Mouse (Mus musculus) megakaryocyte-erythroid progenitor cell, adult 5-6 weeks (primary cell): ENCODE data around the gene Ywhaq. TPM values are rescaled to one million over a fixed set of nuclear protein-coding genes. Genes with fewer than 3 reads are reported as not detected.

ENCODE experiments used
- ATAC-seq: replicated peaks from 2 replicates; pipeline ENCODE4 v1.8.0; 2016; ENCODE audit warnings: mild to moderate bottlenecking, inconsistent platforms; ENCODE audit not compliant: severe bottlenecking, poor library complexity, low FRiP score, low TSS enrichment
- total RNA-seq, 2 experiments: library from RNA; stranded (forward) in 1 of 2; stranded (reverse) in 1 of 2; fragments of 200-1000, 215-1000 nt in 1 of 2; fragments of >200 nt in 1 of 2; fragmentation: Nextera tagmentation in 1 of 2; gene quantifications; 2 replicates each; pipeline ENCODE4 v1.2.3; 2014 to 2017

Gene Ywhaq
- total RNA-seq (2014; fragmentation: Nextera tagmentation) (167 and 196 TPM in 2 replicates), total RNA-seq (2017) (182 and 215 TPM in 2 replicates)

DNA sequence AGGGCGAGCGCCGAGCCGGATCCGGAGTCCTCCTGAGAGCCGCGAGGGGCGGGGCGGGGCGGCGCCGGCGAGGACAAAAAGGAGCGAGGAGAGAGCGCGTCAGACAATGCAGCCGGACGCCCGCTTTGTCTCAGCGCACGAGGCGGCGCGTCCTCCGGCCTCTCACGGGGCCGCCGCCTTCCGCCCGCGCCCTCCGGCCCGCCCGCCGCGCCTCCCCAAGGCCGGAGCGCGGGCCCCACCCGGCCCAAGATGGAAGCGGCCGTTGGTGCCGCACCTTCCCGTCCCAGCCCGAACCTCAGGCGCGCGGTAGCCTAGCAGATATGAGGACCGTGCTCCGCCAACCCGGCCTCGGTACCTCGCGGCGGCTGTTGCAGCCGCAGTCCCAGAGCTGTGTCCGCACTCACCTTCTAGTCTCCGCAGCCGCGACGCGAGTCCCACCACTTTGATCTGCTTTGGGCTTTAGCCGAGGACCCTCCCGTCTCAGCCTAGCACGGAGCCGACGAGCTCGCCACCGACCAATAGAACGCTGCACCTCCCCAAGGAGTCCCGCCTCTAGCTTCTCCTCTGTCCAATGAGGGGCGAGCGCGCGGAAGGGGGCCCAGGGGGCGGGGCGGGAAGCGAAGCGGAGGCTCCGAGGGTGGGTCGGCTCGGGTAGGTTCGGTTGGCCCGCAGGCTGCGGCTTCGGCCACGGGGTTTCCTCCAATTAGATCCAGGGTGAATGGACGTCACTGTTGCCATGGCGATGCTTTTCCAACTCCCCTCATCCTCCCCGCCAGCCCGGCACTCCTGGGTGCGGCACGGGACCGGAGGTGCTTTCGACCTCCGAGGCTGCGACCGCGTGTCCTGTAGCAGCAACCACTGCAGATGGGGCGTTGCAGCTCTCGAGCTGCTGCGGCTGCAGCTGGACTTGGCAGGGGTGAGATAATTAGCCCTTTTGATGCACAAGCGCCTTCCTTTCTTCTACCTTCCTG, at the start of gene Ywhaq:
Gene Ywhaq (minus strand): TSS at position 538 of the 971 bp plus-strand sequence.
- ATAC-seq = peak; percentile 96

GRCm38 (mm10) chr12:21463448-21463891, 46.0 kb upstream of the Ywhaq start:
- ATAC-seq = no peak

- ATAC-seq = no peak
These were observed 45.2 kb upstream of the Ywhaq start for GRCm38 (mm10) chr12:21462658-21463057.

DNA sequence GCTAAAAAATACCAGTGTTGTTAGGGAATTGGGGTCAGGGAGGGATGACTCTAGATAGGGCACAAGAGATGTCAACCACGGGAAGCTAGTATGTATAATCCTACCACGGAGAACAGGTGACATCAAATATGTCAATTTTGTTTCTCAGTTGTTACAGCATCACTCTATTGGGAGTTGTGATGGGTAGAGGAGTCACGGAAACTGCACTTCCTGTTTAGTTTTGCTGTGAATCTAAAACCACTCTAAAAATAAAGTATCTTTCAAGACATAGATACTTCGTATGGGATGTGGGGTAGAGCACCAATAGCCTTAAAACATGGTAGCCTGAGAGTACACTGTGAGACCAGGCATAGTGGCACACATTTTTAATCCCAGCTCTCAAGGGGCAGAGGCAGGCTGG, 42.2 kb upstream of the Ywhaq start:
- no peak for ATAC-seq

DNA sequence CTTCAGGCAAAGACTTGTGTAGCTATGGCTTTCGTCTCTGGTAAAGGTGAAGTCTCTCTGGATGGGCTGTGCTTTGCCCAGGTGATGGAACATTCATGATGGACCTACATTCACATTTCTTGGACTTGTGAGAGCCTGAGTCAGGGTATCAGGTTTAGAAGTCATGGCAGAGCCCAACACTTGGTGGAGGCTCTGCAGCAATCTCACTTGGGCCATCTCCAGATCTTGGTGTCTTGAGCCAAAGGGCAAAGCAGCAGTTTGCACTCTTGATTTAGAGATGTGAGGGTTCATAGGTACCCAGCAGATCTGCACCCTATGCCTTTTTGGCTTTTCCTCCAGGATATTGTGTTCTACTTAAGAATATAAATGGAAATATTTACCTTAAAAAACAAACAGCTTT, 38.6 kb upstream of the Ywhaq start:
- no peak for ATAC-seq

GRCm38 (mm10) chr12:21451752-21452151, 34.3 kb upstream of the Ywhaq start:
- no peak for ATAC-seq

- ATAC-seq = no peak
These were observed 33.9 kb upstream of the Ywhaq start for GRCm38 (mm10) chr12:21451351-21451750.

DNA sequence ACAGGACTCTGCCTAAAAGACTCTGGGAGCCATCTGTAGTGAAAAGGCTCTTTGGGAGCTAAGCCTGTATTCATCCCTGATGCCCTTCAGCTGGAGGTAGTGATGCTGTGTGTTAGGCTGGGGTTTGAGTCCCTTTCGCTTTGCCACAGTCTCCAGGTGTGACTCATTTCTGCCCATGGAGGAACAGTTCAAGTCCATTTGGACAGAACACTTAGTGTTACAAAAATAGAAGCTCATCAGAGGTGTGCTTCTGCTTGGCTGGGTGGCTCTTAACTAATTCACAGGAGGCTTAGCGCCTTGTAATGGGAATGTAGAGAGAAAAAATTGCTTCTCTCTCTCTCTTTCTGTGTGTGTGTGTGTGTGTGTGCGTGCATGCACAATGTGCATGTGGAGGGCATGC, 26.3 kb upstream of the Ywhaq start:
- ATAC-seq = no peak

DNA sequence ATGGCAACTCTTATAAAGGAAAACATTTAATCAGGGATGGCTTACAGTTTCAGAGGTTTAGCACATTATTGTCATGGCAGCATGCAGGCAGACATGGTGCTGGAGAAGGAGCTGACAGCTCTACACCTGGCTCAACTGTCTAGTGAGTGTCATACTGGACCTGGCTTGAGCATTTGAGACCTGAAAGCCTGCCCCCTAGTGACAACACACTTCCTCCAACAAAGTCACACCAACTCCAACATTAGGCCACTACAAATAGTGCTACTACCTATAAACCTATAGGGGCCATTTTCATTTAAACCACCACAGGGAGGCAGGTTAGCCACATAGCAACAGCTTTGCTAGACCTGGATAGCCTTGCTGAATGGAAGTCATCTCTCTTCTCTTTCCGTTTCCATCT, 24.4 kb upstream of the Ywhaq start:
- no peak for ATAC-seq

GRCm38 (mm10) chr12:21439428-21439827, 22.0 kb upstream of the Ywhaq start:
- ATAC-seq = no peak

DNA sequence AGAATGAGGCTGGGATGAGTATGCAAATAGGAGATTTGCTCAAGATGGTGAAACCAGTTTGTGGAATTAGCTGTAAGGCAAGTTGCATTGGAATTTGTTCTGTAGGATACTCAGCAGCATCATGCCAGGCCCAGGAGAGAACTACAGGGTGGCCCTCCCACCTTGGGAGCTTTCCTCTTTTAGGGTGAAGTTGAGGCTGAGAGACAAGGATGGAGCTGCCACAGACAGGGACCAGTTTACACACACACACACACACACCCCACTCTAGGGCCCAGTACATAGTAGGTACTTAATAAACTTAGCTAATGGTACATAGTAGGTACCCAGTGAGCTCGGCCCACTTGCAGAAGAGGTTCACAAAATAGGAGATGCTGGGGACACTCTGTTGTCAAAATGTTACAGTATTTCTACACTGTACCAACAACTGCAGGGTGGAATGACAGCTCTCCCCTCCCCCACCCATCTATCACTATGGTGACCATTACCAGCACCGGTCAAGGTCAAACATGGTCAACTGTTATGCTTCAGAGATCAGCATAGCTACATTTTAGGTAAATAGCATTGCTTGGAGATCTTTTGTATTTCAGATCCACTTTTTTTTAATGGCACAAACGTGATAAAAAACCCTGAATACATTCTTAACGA, 21.4 kb upstream of the Ywhaq start:
- ATAC-seq = no peak

DNA sequence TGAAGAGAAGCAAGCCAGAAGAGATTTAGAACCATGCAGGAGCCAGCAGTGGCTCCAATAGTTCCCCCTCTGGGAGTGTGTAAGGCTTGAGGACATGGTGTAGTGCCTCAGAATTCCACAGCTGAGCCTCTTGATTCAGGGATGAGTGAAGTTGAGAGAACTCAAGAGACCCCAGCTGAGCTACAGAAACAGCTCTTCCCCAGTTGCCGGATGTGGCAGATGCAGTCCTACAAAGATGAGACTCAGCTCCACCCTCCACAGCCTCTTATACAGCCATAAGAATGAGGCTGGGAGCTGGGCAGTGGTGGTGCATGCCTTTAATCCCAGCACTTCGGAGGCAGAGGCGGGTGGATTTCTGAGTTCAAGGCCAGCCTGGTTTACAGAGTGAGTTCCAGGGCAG, 20.9 kb upstream of the Ywhaq start:
- no peak for ATAC-seq

- no peak for ATAC-seq
These were observed 14.5 kb upstream of the Ywhaq start for GRCm38 (mm10) chr12:21431950-21432349.

DNA sequence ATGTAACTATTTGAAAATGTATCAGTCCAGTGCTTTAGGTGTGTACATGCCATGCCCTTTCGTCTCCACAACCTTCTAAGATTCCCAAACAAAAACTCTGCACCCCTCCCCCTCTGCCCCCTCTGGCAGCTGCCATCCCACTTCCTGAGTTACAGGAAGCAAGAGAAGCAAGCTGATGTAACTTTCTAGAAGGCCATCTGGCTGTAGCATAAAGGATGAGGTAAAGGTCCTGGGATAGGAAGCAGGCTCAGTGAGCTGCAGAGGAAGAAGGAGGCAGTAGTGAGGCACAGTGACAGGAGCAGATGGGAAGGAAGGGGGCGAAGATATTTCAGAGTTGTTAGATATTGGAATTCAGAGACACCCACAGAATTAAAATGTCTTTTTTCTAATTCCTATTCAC, 13.6 kb upstream of the Ywhaq start:
- ATAC-seq = no peak

- ATAC-seq = no peak
These were observed 12.7 kb upstream of the Ywhaq start for GRCm38 (mm10) chr12:21430140-21430539.

DNA sequence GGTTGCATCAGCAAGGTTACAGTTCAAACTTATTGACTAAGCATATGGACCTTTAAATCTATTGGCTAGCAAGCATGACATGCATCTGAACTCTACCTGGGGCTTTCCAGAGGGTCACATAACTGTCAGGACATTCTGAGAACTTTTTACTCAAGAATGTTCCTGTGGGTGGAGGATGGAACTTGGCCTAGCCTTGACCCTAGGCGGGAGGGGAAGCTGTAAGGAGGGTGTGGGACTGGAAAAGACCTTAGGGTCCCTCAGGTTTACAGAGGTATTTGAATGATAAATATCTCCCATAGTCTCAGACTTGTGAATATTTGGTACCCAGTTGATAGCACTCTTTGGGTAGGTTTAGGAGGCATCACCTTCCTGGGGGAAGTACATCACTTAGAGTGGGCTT, 11.6 kb upstream of the Ywhaq start:
- no peak for ATAC-seq

DNA sequence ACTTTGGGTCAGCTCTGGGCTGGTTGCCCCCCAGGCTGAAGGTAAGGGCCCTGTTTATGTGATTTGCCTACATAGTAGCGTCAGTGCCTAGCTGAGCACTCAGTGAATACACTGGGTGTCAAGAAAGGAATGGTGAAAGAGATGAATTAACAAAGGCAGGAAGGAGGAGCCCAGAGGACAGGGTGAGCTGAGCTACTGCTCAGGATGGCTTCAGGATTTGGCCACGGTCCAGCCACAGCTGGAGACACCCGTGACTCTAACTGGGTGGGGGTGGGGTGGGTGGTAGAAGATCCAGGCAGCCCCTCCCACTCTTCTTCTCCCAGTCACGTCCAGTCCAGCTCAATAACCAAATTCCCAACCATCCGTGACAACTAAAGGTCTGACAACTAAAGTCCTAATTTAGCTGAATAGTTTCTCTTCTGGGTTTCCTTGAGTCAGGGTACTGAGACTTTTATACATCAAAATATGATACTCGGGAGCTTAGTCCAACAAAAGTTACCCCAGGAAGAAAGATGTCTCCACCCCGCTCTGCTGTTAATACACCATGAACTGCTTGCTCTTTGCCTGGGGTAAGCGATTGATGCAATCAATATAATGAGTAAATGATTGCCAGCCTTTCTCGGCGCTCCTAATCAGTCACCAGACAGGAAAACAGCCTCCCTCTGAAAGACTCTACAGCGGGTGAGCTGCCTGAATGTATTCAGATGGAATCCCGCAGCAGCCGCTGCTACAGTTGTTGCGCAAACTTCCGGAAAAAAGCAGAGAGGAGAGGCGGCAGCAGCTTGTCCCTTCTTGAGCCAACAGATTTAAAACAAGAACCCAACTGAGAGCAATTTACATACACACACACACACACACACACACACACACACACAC, 8.9 kb upstream of the Ywhaq start:
- ATAC-seq = peak; percentile 88

DNA sequence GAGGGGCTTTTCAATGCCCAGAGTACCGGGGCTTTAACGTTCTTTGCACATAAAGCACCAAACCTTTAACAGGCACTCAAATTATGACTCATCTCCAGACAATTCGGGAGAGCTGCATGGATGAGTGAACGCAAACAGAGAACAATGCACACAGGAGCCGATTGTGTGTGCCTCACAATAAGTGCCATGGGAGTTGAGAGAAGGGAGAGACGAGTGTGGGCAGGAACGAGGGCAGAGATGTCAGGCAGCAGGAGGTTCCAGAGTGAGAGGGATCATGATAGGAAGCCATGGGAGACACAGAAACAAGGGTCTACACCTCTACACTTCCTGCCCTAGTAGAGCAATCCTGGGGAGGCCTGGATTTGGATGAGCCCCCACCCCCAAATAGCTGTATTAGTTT, 7.2 kb upstream of the Ywhaq start:
- no peak for ATAC-seq

DNA sequence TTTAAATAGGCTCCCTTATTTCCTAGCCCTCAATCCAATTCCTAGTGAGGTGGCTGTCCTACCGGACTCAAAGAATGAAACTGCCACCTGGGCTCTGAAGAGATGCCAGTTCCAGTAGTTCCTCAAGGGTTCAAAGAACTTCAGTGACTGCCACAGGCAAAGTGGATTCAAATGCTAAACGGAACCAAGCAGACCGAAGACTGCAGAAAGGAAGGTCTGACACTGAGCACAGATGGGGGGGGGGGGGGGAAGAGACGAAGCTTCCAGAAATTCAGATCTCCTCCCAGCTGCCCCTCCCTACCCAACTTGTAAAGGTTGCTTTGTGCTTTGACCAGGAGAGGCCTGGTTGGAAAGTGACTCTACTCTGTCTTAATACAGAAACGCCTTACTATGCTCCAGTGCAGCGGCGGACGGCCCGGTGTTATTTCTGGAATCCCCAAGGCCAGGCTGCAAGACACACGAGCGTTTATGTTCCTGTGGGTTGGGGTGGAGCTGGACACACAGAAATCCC, 1.2 kb upstream of the Ywhaq start:
- no peak for ATAC-seq

DNA sequence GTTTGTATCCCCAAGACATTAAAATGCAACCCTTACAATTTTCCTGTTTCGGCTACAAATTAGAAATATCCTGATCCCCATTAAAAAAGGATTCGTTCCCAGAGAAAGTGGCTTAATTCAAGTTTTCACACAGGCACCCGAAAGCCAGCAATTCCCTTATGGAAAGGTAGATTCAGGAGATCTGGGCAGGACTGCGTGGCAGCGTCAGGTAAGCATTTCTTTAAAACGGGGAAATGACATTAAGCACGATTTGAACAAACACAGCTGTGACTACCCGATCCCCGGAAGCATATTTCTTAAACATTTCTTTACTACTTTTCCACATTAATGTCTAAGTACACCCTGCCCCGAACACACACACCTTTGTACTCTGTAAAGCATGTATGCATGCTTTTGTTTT, 646 bp upstream of the Ywhaq start:
- ATAC-seq = no peak
